Mouse (Mus musculus) brown adipose tissue, adult 24 weeks (tissue): ENCODE data around the gene Fam57b. TPM values are rescaled to one million over a fixed set of nuclear protein-coding genes. Genes with fewer than 3 reads are reported as not detected.

Experiments
- H3K27ac ChIP-seq: fragments of 200-500 bp; replicated peaks from 2 replicates; pipeline ENCODE4 v1.5.1; 2012; ENCODE audit warnings: low read depth, mild to moderate bottlenecking, low read length
- H3K4me1 ChIP-seq: fragments of 200-500 bp; 2 replicates; pipeline ENCODE4 v1.6.1; 2012; ENCODE audit warnings: low read length, mixed read lengths; ENCODE audit not compliant: control insufficient read depth, insufficient read depth, insufficient read length
- H3K4me3 ChIP-seq: fragments of 200-500 bp; 2 replicates; pipeline ENCODE4 v1.5.1; 2012; ENCODE audit warnings: low read depth, mild to moderate bottlenecking, low read length, moderate library complexity; ENCODE audit not compliant: insufficient read depth
- polyA plus RNA-seq: library from polyadenylated mRNA; stranded (reverse); fragments of >200 nt; gene quantifications from 2 replicates; pipeline ENCODE4 v1.2.4, GENCODE M21; 2012; ENCODE audit not compliant: missing spikeins, insufficient read depth, insufficient read length

Fam57b gene
- polyA plus RNA-seq, 1 experiment: 50.7 TPM

DNA sequence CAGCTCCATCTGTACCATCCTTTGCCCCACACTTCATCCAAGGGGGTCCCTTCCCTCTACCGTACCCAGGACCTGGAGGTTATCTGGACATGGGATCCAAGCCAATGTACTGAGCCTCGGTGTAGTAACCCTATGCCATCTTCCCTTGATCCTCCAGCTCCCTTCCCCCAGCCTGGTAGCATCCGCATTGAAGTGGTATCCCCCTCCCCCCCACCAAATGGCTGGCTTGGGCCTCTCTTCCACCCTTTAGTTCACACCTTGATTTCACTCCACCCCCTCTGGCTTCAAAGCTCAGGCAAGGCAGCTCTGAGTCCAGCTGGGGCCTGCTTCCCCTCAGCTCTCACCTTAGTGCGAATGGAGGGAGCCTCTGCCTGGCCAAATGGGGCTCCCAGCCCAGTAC is 12.4 kb upstream of the Fam57b start:
- no peak overlapping the region for H3K4me3 ChIP-seq

DNA sequence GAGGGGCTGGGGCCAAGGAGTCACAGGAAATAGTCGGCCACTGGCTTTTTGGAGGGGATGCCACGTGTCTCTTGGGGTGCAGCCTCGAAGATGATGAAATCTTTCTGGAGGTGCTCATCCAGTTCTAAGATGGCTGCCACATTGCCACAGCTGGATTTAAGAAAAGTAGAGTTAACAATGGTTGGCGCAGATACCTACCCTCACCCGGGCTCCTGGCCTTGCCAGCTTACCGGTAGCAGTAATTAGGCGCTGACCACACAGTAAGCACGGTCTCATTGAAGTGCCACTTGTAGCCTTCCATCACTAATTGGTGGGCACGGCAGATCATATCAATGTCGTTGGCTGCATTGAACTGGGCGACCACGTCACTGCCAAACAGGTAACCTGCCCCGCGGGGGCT is 11.3 kb upstream of the Fam57b start:
- Histone ChIP-seq H3K4me3 (no peak overlapping the region), H3K27ac (no peak overlapping the region)

More for the DNA sequence above, 12.4 kb upstream of the Fam57b start:
- H3K4me1 ChIP-seq: no peaks in the 10 kb centered on the region
- H3K27ac ChIP-seq: no peak overlapping the region

DNA sequence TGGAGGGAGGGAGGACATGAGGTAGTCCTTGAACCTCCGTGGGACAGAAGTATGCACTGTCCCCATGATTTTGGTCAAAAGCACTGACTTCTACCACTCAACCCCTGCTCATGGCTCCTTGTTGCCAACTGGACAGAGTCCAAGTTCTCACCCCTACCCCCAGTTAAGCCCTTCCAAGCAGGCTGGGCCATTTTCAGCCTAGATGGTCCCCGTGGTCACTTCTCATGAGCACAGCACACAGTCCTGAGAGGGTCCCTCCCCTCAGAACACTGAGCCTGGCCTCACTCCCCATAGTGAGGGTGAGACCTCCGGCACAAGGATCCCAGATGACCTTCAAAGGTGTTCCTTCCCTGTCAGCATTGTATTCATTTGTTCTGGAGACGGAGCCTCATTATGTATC is 8.3 kb upstream of the Fam57b start:
- Histone ChIP-seq H3K4me1 (0 out of 2 replicates have a peak, but pooled peaks cover 3% of the 10 kb centered on the region), H3K4me3 (no peak overlapping the region), H3K27ac (no peak overlapping the region)

More for the DNA sequence above, 11.3 kb upstream of the Fam57b start:
- H3K4me1 ChIP-seq: 0 out of 2 replicates have a peak, but pooled peaks cover 3% of the 10 kb centered on the region

DNA sequence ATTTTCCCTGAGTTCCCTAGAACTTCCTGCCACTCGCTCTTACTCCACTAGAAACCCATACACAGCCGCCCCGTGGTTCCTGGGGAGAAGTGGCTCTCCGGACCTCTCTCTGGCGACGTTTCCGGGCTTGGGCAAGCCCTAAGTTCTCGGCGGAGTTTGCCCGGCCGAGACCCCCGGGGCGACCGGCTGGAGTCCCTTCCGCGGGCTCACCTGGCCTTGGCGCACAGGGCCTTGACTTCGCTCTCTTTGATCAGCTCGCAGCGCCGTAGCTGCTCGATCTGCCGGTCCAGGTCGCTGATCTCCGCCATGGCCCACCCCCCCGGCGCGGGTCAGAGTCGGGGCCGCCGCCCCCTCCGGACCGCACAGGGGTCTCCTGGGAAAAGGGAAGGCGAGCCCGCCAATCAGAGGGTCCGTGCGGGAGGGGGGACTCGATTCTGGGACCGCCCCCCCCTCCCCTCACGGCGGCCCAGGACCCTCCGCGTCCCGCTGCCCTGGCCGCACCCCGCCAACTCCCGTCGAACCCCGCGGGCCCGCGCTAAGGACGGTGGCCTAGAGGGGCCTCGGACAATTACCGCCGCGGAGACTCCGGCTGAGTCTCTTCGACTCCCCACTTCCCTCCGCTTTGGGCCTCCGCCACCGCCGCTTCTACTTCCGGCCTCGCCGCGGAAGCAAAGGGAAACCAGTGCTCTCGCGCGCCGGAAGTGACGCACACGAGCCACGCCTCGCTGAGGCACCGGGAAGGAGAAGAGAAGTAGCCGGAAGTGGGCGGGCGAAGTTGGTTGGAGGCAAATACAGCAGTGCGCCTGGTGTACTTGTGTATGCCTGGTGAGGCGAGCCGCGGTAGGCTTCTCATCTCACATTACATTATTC is 5.4 kb upstream of the Fam57b start, which contains the start of gene Ppp4c:
Gene Ppp4c, minus strand, starts transcription at position 646 of the 870 bp plus-strand sequence.
- Histone ChIP-seq H3K4me1 (peaks cover 3% of the 10 kb centered on the region; the same call in 1 of the 2 replicates), H3K27ac (peak within 1 kb of the TSS; percentile 93), H3K4me3 (peak within 1 kb of the TSS; percentile 99)

DNA sequence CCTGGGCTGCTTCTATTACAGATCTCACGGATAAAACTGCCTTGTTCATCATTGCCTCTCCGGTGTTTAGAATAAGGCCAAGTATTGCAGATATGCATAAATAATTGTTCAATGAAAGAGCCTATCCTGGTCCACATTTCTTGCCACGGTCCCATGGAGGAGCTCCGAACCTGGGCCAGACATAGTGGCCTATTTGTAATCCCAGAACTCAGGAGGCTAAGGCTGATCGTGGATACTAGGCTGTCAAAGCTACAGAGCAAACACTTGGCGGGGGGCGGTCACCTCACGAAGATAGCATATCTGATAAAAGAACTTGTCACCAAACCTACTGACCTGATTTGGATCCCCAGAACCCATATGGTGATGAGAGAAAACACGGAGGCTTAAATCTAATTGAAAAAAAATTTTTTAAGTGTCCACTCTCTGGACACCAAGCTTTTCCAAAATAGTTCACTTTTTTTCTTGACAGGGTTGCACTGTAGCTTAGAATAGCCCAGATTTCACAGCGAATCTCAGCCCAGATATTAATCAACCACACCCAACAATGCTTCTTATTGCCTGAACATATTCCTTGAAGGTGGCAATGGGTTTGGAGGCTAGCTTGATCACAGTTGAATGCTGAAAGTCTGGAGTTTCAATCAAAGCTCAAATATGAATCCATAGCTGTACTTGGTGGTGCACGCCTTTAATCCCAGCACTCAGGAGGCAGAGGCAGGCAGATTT is 4.6 kb upstream of the Fam57b start:
- H3K4me3 ChIP-seq: peak overlapping the region; percentile 25
- H3K4me1 ChIP-seq: peaks cover 3% of the 10 kb centered on the region; the same call in 1 of the 2 replicates
- H3K27ac ChIP-seq: peak overlapping the region; percentile 26; the same call in 1 of the 2 replicates

DNA sequence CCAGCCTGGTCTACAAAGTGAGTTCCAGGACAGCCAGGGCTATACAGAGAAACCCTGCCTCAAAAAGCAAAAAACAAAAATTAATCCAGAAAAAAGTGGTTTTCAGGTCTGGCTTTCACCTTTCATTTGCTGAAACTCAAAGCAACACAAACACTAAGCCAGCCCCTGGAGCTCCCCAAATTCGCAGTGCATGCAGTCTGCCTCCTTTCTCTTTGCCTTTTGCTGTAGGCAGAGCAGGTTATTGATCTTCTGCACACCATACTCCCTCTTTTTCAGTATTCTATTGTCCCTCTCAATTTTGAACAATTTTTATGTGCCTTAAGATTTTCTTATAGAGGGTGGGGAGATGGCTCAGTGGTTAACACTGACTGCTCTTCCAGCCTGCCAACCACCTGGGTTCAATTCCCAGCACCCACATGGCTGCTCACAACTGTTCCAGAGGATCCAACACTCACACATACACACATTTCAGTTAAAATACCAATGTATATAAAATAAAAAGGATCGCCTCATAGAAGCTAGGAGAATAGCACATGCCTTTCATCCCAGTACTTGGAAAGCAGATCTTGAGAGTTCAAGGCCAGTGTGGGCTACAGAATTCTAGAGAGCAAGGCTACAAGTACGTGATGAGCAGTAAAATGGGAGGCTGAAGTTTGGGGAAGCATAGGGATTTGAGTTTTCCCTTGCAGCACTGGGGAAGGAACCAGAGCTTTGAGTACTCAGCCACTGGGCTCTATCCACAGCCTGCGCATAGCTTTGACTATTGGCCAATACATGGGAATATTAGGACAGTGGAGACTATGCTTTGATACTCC is 3.8 kb upstream of the Fam57b start:
- no peak overlapping the region for H3K27ac ChIP-seq
- H3K4me3 ChIP-seq: no peak overlapping the region
- peaks cover 3% of the 10 kb centered on the region; the same call in 1 of the 2 replicates for H3K4me1 ChIP-seq

DNA sequence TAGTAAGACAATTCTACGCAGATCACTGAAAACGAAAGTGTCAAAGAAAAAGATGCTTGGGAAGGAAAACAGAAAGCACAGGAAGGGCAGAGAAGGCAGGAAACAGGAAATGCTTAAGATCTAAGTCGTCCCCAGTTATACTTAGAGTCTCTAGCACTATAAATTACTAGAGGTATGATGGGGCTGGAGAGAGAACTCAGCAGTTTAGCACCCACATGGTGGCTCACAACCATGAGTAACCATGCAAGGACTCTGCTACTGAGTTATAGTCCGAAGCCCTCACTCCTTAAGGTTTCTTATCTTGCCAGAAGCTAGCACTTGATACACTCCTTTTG is 3.2 kb upstream of the Fam57b start:
- Histone ChIP-seq H3K27ac (no peak overlapping the region), H3K4me3 (no peak overlapping the region), H3K4me1 (peaks cover 3% of the 10 kb centered on the region; the same call in 1 of the 2 replicates)

DNA sequence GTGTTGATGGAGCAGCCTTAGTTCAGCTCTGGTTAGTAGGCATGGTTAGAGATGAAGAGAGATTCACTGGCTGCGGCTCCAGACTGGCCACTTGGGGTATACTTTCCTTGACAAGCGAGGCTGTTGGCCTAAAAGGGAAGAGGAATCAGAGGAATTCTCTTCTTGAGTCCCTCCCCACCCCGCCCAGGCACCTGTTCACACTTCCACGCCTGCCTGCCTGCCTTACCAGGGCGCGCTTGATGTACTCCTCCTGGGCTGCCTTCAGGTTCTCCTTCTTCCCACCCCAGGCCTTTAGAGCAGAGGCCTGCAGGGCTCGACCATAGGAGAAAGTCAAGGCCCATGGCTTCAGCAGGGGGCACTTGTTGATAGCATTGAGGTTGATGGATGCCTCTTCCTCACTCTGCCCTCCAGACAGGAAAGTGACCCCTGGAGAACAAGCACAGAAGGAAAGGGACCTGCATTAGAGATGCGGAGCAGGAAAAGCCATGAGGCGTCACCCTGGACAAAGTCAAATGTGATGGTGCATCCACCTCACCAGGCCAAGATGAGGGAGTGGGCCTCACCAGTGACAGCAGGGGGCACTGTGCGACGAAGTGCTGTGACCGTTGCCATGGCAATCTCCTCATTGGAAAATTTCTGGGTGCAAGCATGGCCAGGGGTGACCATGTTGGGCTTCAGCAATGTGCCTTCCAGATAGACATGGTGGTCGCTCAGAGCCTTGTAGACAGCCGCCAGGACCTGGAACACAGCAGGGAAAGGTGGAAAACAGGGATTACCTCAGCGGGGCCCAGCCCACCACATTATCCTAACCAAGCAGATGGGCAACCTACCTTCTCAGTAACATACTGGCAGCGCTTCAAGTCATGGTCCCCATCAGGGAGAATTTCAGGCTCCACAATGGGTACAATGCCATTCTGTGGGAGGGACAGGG is 1.8 kb upstream of the Fam57b start:
- no peak overlapping the region for H3K27ac ChIP-seq
- H3K4me1 ChIP-seq: peaks cover 3% of the 10 kb centered on the region; the same call in 1 of the 2 replicates
- peak overlapping the region; percentile 90; the same call in 1 of the 2 replicates for H3K4me3 ChIP-seq

GRCm38 (mm10) chr7:126796350-126796932 is 1.0 kb upstream of the Fam57b start:
- H3K27ac ChIP-seq: peak overlapping the region; percentile 97; the same call in 1 of the 2 replicates

DNA sequence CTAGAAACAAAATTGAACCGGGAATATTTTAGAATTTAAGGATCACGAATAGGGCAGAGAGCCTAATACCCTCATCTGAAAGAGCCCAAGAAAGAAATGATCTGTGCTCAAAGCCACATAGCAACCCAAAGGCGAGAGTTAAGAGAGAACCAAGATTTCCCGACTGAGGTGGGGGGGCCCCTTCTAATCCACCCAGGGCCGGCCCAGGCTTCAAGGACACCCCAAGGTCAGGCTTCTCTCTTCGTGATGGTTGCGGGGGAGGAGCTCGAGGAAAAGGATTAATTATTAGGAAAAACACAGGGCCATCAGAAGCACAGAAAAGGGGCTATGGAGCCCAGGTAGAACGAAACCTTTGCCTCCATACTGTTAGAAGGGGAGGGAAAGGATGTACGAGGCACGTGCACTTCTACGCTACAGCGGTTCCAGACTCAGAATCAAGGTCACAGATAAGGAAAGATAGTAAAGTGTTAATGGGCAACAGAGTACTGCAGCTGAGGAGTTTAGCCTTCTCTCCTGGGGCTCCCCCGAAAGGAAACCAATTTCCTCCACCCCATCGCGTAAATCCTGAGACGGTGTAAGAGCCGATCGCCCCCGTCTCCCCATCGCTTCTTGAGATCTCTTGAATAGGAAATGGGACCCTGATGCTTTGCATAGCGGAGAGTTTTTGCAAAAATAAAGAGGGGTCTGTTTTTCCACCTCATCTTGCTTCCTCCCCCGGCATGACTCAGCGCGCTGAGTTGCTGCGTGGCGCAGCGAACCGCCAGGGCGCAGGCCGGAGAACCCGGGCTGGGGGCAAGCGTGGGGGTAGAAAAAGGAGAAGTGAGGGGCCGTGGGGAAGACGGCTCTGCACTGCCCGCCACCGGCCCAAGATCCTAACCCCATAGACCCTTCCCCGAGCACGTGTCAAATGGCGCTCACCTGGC is 920 bp downstream of the Fam57b start:
- H3K4me1 ChIP-seq: no peaks in the 10 kb centered on the region; the same call in 1 of the 2 replicates
- H3K4me3 ChIP-seq: peak overlapping the region; percentile 90
- peak overlapping the region; percentile 97 for H3K27ac ChIP-seq

More at GRCm38 (mm10) chr7:126796350-126796932, 1.0 kb upstream of the Fam57b start:
- Histone ChIP-seq H3K4me1 (no peaks in the 10 kb centered on the region; the same call in 1 of the 2 replicates), H3K4me3 (peak overlapping the region; percentile 90)

- H3K4me3 ChIP-seq: peak overlapping the region; percentile 90
- peak overlapping the region; percentile 97 for H3K27ac ChIP-seq
- no peaks in the 10 kb centered on the region; the same call in 1 of the 2 replicates for H3K4me1 ChIP-seq
Measured at GRCm38 (mm10) chr7:126799050-126799467, 1.6 kb downstream of the Fam57b start.

- Histone ChIP-seq H3K4me3 (peak overlapping the region; percentile 63), H3K27ac (peak overlapping the region; percentile 96), H3K4me1 (no peaks in the 10 kb centered on the region; the same call in 1 of the 2 replicates)
Measured at GRCm38 (mm10) chr7:126799468-126800268, 2.2 kb downstream of the Fam57b start.
